Mouse (Mus musculus): ENCODE results near the gene 1810049J17Rik.
A peak's percentile ranks its signal among the peaks of the same experiment; 100 is the strongest.

The 1810049J17Rik gene

DNA sequence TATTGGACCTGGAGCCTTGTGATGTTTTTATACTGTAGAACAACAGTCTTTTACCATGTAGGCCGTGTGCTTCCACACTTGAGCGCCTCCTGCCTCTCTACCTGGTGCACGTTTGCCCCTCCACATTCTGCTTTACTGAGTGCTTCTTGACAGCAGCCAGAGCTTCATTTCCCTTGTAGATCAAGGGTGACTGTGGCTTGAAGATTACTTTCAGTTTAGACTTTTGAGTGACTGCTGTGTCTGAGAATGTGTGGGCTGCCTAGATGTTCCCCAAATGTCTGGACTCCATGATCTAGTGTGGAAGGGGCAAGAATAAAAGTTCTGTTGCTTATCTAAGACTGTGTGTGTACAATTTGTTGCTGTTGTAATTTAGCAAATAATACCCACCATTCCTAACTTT lies 27.3 kb upstream of the 1810049J17Rik start:
- DNase-seq (ENCODE audit: low spot score), result no peak

DNA sequence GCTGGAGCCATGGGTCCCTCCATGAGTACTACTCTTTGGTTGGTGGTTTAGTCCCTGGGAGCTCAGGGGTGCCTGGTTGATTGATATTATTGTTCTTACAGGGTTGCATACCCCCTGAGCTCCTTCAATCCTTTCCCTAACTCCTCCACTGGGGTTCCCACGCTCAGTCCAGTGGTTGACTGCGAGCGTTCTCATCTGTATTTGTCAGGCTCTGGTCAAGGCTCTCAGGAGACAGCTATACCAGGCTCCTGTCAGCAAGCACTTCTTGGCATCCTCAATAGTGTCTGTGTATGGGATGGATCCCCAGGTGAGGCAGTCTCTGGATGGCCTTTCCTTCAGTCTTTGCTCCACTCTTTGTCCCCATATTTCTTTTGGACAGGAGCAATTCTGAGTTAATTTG lies 25.2 kb upstream of the 1810049J17Rik start:
- no peak for DNase-seq (ENCODE audit: low spot score)

DNA sequence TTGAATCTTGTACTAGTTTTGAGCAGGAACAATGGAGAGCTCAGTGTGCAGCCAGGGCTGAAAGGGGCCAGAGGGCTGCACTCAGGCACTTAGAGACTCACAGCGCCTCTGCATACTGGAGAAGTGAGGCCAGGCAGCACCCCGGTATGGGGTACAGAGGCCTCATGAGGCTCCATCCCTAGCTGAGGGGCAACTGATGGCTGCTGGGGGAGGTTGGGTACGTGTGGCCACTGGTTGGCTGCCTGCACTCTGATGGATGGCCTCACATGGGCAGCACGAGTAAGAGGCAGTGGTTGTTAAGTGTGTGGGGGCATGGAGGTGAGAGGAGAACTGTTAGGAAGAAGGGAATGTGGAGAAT lies 19.7 kb upstream of the 1810049J17Rik start:
- DNase-seq (ENCODE audit: low spot score), result no peak

DNA sequence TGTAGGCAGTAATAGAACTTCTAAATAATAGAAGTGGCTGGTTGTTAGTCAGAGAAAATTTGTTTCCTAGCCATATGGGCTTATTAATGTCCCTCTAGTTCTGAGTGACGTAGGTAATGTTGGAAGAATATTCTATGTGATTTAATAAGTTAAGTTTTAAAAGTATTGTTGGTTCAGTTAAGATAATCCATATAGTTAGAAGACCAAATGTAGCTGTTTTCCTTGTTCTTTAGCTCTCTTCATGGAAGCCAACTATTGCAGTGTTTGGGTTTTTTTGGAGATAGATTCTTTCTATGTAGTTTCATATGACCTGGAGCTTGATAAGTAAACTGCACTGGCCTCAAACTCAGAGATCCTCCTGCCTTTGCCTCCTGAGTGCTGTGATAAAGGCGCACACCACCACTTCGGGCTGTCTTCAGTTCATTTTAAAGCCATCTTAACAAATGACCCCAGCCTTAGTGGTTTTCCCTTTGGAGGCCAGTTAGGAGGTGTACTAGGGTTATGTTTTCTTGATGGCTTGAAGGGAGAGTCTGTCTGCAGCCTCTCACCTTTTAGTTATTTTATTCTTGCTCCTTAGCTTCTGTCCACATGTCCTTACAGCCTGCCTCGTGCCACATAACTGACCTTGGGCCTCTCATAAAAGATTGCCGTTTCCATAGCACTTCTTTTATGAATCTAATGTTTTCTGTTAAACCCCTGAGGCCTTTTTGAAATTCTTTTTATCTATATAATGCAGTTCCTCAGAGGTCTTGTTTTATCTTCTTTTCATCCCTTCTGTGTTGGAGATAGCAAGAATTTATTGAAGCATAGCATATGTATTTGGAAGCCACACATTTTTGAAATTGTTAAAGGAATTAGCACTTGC lies 19.1 kb upstream of the 1810049J17Rik start:
- DNase-seq (ENCODE audit: low spot score), result no peak

DNA sequence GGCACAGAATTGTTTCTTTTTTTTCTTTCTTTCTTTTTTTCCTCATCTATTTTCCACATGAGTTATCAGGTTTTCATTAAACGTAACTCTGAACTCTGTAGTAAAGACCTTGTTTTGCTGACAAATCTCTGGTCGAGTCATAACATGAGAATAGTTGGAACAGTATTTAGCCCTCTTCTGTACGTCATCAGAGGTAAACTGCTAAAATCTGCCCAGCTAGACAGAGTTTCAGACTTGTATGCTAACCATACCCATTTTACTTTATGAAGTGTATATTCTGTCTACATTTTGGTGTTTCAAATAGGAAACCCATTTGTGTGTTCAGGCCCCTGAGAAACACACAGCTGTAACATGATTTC lies 16.1 kb upstream of the 1810049J17Rik start:
- DNase-seq (ENCODE audit: low spot score), result no peak

DNA sequence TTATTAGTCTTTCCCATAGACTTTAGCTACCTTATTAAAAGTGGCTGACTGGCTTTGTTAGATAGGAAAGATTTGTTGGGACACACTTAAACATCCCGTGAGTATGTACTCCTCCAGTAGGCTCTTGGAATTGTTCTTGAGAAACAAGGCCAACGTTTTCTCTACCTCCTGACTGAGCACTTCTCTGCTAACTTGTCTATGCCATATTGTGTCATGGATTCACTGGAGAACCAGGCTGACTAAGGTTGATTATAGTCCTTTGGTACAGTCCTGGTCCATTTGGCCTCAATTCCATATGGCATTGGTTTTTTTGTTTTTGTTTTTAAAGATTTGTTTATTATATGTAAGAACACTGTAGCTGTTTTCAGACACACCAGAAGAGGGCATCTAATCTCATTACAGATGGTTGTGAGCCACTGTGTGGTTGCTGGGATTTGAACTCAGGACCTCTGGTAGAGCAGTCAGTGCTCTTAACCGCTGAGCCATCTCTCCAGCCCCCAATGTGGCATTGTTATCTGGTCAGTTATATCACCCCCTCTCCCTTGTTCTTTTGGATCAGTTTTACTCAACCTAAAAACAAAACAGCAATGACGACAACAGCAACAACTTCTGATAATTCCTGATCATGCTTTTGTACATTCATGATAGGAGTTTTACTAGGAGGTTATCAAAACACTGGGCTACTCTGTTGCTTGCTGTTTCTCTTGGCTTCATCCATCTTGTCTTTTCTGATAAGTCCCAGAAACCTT lies 15.5 kb upstream of the 1810049J17Rik start:
- DNase-seq (ENCODE audit: low spot score), result no peak

DNA sequence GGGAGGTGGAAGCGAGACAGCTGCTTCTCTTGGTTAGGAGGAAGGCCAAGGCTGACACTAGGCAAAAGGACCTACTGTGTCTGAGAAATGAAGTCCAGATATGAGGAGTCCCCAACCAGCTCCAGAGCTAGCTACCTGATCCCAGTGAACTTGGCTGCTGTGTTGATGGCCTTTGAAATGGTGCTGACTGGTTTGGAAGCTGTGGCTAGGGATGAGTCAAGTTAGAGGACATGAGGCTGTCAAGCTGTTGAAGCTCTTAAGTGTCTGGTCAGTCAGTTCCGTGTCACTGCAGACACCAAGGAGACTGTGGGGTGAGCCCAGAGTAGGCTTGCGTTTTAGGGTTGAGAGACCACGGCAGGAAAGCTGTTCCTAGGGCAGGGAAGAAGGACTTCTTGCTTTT lies 12.7 kb upstream of the 1810049J17Rik start:
- no peak for DNase-seq (ENCODE audit: low spot score)

DNA sequence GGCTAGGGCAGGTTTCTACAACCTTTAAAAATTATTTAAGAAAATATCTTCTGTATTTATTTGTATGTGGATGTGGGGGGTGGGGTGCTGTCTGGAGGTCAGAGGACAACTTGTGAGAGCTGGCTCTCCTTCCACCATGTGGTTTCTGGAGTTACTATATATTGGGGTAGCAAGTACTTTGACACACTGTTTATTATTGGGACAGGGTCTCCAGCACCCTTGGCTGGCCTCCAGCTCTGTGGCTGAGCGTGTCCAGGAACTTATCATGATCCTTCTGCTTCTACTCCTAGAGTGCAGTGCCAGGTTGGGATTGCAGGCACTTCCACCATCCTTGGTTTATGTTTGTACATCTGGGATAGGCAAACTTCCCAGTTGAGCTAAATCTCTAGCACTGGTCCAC lies 9.6 kb upstream of the 1810049J17Rik start:
- DNase-seq (ENCODE audit: low spot score), result no peak

DNA sequence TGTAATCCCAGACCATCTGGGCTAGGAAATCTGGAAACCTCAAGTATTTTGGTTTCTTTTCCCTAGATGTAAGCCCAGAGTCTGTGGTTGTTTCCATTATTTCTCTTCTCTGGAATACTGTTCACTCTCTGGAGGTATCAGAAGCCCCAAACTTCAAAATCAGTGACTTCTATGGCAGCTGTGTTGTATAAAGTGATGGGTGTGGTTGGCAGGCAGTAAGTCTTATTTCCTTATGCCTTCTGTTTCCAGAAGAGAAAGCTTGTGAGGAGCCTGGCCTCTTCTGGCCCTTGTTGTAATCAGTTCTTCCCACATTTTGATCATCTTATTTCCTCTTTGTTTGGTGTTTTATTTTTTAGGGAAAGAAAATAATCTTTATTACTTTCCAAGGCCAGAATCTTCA lies 9.2 kb upstream of the 1810049J17Rik start:
- DNase-seq (ENCODE audit: low spot score), result no peak

DNA sequence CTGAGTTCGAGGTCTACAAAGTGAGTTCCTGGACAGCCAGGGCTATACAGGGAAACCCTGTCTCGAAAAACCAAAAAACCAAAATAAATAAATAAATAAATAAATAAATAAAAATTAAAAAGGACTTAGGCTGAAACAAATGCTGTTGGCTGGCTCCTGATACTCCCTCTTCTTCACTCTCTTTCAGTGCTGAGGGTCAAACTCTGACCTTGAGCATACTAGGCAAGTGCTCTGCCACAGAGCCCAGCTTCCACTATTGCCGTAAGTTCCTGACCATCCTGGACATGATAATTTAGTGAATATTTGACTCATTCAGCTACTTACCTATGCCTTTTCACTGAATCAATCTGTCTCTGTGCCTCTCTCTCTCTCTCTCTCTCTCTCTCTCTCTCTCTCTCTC lies 8.7 kb upstream of the 1810049J17Rik start:
- no peak for DNase-seq (ENCODE audit: low spot score)

DNA sequence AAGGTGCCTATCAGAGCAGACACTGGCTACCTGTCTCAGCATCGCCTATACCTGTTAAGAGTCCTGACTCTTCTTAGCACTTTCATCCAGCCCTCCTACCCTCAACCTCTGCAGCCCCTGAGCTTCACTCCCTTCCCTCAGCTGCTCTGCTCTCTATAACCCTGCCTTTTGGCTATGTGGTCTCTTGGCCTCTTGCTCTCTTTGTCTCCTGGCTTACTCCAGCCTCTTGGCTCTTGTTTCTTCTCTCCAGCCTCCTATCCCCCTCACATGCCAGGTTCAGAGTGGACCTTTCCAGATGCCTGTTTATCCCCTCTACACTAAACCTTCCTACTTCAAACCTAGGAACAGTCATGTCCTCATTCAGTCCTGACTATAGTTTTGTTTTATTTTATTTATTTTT lies 2.6 kb upstream of the 1810049J17Rik start:
- no peak for DNase-seq (ENCODE audit: low spot score)

DNA sequence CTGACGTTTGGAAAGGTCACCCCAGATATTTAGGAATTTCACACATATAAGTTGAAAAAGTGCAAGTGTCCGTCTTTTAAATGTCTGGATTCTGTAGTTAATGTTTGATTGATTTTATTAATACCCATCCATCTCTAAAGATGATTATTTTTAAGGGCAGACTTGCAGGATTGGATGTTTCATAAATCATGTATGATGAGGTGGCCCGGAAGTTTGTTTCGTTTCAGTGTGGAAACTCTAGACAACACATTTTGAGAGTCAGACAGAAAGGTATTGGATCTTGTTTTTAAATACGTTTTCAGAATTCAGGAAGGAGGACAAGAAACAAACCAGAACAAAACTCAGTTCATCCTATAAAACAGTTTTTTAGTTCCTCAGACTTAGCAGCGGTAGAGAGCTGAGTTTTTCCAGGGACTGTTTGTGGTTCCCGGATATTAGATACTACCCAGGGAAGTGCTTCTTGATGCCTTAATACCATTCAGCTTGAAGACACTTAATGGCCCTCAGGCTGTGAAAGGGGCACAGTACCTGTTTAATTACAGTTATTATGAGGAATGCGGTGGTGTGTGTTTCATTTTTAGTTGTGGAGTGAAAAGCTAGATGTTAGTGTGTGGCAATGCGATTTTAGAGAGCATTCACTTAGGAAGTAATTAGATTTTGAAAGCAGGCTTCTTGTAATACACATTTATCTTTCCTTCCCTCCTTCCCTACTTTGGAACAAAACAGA lies 1.1 kb upstream of the 1810049J17Rik start:
- no peak for DNase-seq (ENCODE audit: low spot score)

DNA sequence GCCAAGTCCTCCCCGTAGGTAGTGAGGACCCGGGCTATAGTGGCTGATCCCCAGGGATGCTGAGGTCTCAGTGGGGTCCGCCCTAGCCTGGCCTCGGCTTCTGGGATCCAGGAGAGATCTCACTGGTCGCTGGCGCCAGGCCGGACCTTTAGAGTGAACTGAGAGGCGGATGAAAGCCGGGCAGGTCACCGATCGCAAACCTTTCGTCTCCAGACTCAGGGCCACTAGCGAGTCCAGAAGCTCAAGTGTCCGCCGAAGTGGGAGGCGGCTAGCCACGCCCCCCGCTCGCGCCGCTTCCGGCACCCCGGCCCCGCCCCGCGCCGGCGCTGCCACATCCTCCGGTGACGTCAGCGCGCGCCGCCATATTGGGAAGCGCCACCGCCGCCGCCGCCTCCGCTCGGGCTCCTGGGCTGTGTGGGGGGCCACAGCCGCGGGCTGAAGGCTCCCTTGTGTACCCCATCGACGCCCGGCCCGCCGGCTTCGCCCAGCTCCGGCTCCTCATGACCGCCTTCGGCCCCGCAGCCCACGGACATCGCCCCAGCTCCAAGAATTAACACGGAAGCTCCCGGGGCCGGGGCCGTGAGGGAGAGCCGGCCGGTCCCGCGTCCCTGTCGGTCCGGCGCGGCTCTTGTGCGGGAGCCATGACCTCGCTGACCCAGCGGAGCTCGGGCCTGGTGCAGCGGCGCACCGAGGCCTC lies 460 bp downstream of the 1810049J17Rik start, which contains the start of gene Golph3:
TSS of gene Golph3 (plus strand) at position 360 of the 697 bp plus-strand sequence.
- peak; percentile 96 for DNase-seq (ENCODE audit: low spot score)

DNA sequence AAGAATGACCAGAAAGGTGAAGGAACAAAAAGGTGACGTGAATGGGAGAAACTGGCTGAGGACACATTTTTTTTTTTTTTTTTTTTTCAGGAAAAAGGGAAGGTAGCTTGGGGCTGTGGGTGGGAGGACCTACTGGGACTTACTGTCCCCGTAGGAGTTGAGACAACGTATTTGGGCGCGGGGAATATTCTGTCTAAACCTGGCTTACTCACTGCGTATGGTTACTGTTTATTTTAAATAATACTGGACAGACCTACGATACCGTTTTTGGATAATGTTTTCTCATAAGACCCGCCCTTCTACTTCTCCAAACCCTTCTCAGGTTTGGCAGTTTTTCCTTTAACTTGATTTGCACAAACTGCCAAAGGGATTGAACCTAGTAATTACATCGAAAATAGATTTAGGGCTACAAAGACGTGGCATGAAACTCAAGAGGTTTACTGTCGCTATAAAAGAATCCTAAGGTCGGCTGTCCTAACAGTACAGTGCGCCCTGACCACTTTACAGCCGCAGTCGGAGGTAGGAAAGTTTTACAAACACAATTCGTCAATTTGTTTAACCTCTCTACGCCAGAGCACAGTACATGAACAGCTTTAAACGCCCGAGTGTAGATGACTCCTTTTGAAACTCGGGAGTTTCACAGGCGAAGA lies 1.1 kb downstream of the 1810049J17Rik start:
- DNase-seq (ENCODE audit: low spot score), result no peak

DNA sequence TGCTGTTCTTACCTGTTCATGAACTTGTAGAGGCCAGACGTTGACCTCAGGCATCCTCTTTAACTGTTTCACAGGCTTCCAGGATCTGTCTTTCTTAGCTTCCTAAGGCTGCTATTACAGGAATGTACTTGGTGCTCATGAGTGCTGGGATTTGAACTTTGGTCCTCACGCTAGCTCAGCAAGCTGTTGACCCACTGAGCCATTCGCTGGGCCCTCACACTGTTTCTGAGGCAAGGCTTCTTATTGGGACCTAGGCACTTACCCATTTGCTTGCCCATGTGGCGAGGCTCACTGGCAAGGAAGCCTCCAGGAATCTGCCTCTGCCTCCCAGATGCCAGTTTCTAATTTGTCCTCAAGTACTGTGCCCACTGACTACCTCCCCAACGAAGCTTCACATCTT lies 1.8 kb downstream of the 1810049J17Rik start:
- DNase-seq (ENCODE audit: low spot score), result no peak

DNA sequence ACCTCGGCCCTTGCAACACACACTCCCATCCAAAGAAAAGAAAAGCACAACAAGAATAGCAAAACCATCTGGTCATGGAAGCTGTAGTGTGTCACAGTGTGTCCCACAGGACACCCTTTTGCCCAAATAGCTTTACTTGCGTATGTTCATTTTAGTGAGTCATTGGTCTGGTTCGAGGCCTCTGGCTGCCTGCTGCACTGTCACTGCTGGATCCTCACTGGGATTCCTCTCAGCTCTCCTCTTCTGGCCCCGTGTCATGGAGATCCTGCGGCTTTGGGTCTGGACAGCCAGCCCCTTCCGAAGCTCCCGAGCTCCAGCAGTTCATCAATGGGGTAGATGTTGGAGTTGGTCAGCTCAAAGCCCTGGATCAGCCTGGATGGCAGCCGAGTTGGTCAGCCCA lies 3.2 kb downstream of the 1810049J17Rik start:
- no peak for DNase-seq (ENCODE audit: low spot score)

DNA sequence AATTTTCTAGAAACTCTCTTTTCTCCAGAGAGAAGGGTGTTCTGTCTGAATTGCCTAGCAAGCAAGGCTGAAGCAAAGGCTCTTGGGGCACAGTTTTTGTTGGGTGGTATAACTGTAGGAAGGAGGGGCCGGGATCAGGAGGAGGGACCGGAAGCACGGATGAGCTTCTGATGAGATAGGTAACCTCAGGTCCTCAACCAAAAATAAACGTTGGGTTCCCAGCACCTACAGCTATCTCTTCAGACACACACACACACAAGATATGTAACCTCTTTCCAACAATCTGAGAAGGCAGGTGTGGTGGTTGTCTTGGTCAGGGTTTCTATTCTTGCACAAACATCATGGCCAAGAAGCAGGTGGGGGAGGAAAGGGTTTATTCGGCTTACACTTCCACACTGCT lies 4.4 kb downstream of the 1810049J17Rik start:
- DNase-seq (ENCODE audit: low spot score), result no peak

DNA sequence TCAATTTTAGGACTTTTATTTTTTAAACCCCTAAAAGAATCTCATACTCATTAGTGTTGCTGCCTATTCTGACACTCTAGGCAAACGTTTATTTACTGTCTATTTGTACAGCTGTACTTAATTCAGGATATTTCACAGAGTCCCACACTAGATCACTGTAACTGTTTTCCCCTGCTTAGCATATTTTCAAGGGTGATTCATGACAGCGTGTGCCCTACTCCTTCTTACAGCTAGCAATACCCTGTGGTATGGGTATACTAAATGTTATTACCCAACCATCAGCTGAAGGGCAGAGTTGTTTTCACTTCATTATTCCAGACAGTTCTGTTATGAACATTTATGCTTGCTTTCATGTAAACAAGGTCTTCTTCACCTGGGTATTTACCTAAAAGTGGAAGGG lies 5.7 kb downstream of the 1810049J17Rik start:
- DNase-seq (ENCODE audit: low spot score), result no peak

DNA sequence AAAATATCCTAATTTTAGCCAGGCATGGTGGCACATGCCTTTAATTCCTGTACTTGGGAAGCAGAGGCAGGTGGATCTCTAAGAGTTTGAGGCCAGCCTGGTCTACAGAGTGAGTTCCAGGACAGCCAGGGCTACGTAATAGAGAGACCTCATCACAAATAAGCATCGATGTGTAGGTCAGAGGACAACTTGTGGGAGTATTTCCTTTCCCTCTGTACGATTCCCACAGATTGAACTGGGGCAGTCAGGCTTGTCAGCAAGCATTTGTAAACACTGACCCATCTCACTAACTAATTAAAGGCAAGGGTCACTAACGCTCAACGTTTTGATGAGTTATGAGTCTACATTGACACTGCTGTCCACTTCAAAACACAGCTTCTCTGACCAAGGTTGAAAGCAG lies 7.1 kb downstream of the 1810049J17Rik start:
- DNase-seq (ENCODE audit: low spot score), result no peak

DNA sequence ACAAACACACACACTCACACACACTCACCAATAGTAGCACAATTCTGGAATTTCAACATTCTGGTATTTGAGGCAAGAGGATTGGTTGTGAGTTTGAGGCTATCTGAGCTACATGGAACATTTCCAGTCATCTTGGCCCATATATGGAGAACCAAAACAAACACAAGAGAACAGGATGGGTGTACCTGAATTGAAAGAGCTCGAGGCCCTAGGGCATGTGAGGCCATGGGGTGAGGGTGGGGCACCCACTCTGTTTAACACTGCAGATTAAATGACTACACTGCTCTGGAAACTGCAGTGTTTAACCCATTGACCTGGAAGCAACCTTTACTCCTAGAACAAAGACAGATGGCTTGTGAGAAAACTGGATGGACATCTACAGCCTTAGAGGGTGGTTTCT lies 8.4 kb downstream of the 1810049J17Rik start:
- DNase-seq (ENCODE audit: low spot score), result peak; percentile 22

DNA sequence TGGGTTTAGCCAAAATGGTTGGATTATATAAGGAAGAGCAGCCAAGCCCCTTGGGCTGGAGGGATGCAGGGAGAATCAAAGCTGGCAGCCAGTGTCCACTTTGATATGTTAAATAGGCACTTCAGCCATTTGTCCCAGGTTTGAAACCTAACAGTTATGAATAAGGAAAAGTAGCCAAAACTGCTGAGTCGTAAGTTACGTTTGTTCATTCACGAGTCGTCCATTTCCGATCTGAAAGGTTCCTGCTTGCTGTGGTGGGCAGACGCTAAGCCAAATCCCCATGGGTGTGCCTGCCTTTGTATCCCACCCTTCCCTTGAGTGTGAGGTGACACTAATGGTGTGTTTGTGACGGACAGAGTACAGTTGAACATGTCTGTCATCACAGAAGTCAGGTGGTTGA lies 10.2 kb downstream of the 1810049J17Rik start:
- no peak for DNase-seq (ENCODE audit: low spot score)

DNA sequence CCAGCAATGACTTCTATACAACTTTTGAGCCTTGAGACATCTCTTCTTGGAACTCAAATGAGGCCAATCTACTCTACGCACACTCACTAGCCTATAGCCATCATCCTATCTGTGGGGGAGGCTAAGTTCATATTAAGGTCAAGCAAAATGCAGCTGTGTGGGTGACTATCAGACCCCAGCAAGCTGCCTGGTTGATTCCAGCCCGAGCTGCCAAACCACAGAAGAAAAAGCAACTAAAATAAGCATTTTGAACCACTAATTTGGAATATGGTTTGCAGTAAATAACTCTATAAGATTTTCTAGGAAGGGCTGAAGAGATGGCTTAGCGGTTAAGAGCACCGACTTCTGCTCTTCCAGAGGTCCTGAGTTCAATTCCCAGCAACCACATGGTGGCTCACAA lies 11.0 kb downstream of the 1810049J17Rik start:
- no peak for DNase-seq (ENCODE audit: low spot score)
